Mouse (Mus musculus): Measurements from ENCODE around the gene Pcdh15.

Pcdh15 gene

DNA sequence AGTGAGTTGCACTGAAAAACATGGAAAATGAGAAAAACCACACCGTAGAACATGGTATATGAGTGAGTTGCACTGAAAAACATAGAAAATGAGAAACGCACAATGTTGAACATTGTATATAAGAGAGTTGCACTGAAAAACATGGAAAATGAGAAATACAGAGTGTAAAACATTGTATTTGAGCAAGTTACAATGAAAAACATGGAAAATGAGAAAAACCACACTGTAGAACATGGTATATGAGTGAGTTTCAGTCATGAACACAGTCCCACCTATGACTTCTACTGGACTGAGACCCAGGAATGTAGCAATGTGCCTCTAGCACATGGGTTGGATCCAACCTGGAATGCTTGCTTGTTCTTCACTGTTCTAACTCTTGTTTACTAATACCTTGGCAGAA, 279.9 kb downstream of the Pcdh15 start:
- no peak for DNase-seq (ENCODE audit: low read depth)

DNA sequence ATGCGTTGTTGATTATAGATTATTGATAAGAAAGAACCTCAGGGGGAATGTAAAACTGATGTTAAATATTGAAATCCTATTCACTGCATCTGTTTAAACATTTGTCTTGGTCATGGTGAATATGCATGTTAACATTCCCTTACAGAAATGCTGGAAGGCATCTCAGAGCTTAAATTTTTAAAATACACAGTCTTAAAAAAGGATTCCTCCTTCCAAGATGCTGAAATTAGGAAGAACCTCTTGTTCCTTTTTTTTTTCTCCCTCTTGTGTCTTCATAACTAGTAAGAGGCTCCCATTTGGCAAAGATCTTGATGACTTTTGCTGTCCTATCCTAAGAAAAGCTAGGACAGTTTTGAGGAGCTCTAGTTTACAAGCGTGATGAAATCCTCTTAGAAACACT, 284.9 kb downstream of the Pcdh15 start:
- DNase-seq (ENCODE audit: low read depth) = no peak

DNA sequence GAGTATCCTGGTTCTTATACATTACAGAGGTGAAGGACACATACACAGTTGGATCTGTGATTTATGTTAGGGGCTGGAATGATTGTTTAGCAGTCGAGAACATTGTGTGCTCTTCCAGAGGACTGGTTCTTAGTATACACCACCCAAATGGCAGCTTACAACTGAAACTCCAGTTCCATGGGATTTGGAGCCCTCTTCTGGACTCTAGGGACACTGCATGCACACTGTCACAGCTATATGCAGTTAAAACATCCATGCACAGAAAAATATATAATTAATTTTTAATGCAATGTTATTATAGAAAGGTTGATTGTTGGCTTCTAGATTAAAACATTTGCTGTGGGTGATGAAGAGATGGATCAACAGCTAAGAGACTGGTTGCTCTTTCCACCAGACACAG, 301.3 kb downstream of the Pcdh15 start:
- no peak for DNase-seq (ENCODE audit: low read depth)

DNA sequence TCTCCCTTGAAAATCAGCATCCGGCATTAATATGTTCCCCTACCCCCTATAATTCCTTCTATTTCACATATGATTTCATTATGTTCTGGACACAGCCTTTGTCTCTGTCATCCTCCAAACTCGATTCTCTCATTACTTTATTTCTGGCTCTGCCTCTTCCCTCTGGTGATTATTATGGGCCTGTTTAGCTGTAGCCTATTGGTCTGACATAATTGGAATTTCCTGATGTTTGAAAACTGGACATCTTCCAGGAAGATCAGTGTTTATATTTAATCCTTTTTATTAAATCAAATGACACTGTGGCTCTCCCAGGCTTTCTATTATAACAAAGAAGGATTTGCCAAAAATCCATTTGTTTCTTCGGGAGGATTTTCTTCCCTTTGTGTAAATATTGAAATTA, 326.3 kb downstream of the Pcdh15 start:
- DNase-seq (ENCODE audit: low read depth) = no peak

DNA sequence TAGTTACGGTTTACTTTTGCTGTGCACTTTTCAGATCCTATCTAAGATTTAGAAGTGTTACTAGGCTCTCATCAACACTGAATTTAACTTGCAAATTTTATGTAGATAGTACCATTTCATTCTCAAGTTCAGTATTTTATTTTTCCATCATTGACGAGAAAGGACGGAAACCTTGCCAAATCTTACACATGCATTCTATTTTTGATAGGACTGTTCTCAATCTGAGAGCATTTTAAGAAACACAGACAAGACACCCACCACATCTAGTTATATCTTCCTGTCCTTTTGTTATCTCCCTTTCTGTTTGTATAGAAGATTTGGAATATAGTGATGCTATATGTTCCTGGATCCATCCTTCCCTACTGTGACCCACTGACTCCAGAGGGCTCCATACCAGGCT, 332.2 kb downstream of the Pcdh15 start:
- no peak for DNase-seq (ENCODE audit: low read depth)

DNA sequence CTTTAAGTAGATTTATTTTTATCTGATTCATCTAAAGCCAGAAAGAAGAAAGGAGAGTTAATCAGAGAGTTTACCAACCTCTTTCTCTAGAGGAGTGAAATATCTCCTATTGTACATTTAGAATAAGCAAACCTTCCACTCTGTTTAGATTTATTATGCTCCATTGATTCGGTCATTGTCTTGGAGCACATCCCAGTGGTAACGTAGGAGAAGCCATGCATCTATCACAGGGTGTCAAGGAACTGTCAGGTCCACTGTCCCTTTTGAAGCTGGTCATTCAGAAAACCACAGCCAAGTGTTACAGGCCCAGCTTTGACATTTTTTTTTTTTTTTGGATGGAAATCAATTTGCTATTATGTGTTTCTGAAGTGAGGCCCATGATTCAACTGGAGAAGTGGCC, 384.9 kb downstream of the Pcdh15 start:
- DNase-seq (ENCODE audit: low read depth) = no peak

DNA sequence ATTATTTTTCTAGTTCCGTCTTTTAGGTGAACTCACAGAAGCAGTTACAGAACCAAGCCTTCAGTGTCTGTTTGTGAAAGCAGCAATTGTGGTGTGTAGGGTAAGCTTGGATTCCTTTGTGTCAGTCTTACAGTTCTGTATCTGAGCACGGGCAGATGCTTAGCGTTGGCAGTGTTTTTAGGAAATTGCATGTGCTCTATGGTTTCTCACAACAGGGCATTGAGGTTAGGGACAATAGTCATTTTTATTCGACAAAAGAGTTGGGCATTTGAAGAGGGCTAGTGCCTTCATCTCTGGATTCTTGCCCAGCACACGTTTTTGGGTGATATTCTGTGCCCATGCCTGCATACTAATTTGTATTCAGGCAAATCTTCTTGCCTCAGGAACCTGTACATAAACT, 392.5 kb downstream of the Pcdh15 start:
- no peak for DNase-seq (ENCODE audit: low read depth)

DNA sequence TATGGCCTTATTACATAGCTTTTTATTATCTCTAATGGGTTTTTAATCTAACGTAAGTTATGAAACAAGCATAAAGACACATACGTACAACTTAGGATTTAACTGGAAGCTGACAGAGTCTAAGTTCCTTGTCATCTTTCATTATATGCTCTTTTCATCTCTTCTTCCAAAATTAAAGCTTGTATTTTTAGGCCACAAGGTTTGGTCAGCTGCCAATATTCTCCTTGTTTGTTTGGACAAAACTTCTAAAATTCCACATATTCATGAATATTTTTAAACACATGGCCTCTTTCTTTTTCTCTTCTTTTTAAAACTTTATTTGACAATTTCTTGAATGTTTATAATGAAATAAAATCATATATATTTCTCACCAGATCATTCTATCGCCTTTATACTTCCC, 415.7 kb downstream of the Pcdh15 start:
- DNase-seq (ENCODE audit: low read depth) = no peak

DNA sequence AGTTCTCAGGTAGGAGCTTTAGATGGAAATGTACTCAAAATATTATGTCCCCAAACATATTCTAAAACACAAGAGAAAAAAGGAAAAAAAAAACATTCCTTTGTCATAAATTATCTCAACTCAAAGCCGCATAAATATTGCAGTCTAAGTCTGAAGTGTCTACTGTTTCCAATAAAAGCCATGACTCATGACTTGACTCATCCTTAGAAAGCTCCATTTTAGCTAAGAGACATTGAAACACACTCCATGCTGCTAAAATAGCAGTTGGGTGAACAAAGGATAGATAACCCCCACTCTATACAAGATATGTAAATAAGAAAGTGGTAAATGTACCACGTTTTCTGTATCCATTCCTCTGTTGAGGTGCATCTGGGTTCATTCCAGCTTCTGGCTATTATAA, 416.6 kb downstream of the Pcdh15 start:
- no peak for DNase-seq (ENCODE audit: low read depth)

DNA sequence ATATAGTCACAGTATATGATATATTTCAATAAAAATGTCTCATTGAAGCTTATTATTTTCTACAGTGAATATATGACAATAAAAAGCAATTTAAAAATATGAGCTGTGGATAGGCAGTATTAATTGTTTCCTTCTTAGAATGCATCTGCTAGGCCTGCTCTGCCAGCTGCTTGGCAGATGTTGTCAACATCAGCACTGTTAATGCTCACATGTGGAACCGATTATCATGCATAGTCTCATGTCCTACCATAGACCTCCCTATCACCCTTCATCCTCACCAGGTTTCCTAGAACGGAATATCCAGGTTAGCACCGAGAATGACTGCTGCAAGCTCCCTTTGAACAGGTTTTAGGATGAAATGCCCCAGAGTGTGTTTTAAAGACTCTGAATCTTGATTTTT, 420.3 kb downstream of the Pcdh15 start:
- DNase-seq (ENCODE audit: low read depth) = no peak

DNA sequence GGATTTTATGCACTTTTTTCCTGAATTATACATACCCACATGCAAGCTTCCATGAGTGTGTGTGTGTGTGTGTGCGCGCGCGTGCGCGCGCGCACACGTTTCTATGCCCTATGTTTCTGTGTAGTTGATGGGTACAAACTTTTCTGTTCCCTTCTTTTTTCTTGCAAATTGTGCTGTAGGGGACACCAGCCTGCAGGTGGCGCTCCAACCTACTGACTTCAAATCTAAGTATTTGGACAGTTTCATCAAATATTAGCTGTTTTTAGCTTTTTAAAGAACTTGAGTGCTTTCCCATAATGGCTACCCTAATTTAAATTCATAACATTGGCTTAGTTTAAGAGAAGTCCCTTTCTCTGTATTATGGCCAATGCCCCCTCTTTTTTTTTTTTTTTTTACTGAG, 453.7 kb downstream of the Pcdh15 start:
- DNase-seq (ENCODE audit: low read depth) = no peak

DNA sequence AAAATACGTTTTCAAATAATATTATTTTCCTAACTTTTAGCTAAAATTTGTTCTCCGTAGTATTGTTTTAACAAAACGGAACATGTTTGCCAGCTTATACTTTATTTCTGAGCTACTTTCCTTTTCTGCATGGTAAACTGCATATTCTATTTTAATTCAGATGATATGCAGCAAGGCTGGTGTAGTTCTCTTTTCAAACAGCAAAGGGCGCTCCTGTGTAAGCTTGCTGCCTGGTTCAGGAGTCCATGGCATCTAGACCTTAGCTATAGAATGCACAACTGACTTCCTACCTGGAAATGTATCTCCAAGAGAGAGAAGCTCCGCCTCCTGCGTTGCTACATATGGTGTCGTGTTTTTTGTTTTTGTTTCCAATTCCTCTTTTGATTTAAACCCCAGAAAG, 465.1 kb downstream of the Pcdh15 start:
- DNase-seq (ENCODE audit: low read depth) = no peak

DNA sequence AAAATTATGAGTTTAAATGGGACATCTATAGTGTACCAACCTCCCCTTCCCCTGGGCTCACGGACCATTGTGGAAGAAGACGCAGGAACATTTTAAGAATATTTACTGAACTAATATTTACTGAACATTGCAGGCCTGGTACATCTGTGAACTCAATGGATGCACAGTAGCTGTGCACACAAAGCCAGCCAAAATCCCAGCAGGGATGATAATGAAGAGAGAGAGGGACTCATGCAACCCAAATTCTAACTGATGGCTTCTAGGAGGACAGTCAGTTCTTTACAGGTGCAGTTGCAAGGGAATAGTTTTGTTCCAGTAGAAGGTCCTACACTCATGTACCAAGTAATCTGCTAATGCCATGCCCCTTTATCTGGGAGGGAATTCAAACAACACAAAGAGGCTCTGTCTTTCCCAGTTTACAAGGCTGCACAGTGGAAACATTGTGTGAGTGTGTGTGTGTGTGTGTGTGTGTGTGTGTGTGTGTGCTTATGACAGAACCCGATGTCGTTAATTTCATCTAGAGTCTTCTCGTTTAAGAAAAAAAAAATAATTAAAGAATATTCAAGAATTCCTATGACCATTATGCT, 475.7 kb downstream of the Pcdh15 start:
- no peak for DNase-seq (ENCODE audit: low read depth)

DNA sequence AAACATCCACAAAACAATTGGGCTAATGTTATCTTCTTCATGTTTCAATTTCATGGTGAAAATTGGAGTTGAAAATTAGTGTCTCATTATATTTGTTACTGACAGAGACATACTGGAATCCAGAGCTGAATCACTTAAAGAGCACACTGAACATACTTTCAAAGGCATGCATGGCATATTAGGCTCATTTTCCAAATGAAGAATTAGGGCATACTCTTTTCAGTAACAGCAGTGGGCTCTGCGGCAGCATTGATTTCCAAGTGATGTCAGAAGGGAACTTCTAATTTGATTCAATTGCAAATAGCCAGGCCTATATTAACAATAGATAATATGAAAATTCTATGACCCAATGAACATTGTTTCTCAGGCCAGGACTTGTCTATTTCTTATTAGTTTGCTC, 568.4 kb downstream of the Pcdh15 start:
- no peak for DNase-seq (ENCODE audit: low read depth)

DNA sequence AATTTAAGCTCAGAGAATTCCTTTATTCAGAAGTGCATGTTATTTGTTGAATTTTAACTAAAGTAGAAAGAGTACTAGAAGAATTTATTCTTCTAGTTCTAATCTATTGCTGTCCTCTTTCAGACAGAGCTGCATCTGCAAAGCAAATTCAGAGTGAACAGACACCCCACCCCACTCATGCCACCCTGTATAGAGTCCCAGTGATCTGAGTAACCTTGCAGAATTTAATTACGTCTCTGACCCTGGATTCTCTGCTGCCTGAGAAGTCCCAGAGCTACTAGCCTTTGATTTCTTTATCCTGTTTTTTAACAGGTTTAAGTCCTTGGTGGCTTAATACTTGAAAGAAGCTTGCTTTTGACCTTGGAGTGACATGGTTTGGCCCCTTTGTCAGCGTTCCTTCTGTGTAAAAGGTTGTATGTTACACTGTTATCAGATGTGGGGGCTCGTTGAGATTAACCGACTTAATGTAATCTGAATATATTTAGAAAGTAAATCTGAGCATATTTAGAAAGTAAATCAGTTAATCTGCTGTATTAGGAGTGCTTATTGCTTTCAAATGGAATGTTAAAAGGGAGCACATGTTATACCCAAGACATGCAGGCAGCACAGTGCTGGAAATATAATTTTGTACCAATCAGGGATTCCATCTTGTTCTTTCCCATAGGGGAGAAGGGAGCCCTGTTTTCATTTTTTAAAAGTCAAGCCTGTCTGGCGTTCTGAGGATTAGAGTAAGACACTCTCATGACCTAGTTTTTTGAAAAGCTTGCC, 601.6 kb downstream of the Pcdh15 start:
- no peak for DNase-seq (ENCODE audit: low read depth)

DNA sequence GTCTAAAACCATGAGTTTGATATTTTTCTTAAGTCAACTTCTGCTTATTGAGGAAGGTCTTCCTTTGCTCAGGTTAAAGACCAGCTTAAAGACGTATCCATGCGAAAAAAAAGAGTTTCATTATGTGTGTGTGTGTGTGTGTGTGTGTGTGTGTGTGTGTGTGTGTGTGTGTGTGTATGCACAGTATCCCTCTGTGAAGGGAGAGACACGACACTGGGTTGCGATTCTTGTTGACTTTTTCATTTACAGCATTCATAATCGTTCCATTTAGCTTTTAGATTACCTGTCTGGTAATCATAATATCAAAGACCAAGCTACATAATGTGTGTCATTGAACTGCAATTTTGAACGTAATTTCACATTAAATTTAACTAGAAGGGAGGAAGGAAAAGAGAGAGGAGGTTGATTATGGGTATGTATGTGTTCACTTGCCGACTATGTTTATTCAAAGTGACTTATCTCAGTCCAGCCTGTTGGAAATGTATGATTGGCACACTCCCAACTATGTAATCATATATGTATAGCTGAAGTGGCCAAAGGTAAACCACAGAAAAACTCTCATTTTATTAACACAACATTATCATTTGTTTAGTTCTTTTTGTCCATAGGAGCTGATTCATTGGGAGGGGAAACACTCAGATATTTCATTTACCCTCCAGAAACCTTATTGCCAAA, 626.6 kb downstream of the Pcdh15 start:
- no peak for DNase-seq (ENCODE audit: low read depth)

DNA sequence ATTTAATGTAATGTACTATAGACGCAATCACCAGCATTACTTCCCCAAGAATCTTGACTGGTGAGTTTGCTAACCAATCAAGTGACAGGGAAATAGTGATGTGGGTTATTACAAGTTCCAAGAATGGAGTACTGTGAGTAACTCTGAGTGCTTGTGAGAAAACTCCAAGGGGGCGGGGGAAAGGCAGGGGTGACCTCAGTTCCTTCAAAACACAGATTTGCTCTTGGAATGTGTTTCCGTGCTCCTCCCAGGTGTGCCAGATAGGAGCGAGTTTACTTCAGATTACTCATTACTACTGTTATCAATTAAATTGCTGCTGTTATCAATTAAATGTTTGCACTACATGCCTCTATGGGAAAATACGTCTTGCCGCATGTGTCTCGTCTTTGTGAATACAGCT, 634.1 kb downstream of the Pcdh15 start:
- no peak for DNase-seq (ENCODE audit: low read depth)

DNA sequence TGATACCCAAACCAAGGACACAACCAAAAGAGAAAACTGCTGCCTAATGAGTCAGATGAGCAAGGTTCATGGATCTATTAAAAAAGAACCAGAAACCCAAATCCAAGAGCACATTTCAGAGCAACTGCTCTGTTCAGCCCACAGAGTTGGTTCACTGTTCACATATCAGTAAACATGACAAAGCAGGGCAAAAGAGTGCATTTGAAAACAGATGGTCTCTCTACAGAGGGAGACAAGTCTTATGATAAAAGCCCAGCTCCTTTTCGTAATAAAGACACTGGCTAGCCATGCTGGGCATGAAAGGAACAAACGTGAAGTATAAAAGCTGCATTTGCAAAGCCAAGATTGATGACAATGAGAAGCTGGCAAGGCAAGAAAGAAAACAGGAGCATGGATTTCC, 649.9 kb downstream of the Pcdh15 start:
- DNase-seq (ENCODE audit: low read depth) = no peak

DNA sequence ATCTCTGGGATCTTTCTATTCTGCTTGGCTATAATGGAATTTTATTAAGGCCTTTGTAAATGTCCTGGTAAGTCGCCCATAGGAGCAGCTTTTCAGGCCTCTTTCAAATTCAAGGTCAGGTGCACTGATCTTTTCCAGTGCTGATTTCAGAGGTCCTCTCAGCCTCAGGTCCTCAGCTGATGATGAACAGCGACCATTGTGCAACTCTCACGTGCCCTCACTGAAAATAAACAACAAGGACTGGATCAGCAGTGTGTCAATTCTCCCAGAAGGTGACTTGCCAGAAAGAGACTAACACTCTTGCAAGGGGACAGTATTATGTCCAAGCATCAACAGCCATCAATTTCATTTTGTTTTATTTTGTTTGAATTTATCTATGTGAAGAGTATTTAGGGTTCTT, 654.7 kb downstream of the Pcdh15 start:
- DNase-seq (ENCODE audit: low read depth) = no peak

DNA sequence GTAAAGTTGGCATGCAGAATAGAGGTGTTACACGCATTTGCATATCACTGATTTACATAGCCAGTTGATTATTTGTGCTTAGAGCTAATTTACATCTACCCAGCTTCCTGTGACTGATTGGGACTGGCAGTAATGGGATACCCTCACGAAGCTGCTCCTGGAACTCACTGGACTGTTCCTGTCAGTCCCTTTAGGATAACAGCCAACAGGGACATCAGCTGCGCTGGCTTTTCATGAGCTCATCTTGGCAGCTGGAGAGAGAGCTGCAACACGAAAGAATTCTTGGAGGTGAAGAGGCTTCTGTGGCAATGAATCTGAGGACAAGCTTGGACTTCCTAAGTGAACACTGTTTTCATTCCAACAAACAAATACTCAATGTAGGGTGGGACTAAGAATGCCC, 683.8 kb downstream of the Pcdh15 start:
- no peak for DNase-seq (ENCODE audit: low read depth)

DNA sequence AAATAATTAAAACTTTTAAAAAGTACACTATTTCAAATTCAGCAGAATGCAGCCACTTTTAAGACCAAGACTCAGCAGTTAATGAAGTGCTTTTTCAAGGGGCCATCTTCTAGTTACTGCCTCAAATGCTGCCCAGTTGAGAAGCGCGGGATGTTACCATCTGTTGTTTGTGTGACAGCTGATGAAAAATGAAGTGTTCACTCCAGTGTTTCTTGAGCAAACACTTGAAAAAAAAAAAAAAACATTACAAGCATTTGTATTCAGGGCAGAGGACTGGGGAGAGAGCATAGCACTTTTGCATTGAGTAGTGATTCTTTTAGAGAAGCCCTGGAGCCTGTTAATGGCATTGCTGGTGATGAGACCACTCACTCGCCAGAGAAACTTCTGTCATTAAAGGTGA, 689.0 kb downstream of the Pcdh15 start:
- DNase-seq (ENCODE audit: low read depth) = no peak

DNA sequence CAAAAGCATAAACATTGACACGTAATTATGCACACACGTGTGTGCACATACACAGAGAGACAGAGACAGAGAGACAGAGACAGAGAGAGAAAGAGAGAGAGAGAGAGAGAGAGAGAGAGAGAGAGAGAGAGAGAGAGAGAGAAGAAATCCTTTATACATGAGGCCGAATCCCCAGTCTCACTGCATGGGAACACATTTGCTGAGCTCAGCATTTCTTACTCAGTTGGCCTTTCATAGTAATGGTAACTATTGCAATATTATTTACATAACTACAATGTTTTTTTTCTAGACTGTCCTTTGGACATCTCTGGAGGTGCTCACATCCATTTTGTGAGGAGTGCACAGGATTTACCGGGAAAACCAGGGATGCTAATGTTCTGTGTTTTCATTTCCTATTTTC, 705.9 kb downstream of the Pcdh15 start:
- no peak for DNase-seq (ENCODE audit: low read depth)

DNA sequence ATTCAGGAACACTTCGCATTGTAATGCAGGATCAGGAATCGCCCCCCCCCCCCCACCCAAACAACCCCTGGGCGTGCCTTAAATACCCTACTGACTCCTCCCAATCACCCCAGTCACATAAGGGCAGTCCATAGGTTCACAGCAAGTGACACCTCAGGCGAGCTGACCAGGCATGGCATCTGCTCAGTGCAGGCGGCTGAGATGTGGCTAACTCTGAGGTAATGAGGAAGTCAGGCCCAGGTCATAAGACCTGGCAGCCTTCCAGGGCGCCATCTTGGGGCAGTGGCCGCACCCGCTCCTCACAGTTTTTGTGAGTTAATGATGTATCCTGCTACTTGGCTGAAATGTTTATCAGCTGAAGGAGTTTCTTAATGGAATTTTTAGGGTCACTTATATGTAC, 713.2 kb downstream of the Pcdh15 start:
- DNase-seq (ENCODE audit: low read depth) = no peak

Measured in naive thymus-derived CD4-positive, alpha-beta T cell, adult 2 months (primary cell).